Mouse (Mus musculus) kidney, adult 18-20 months (tissue): ENCODE data around the gene Hdlbp.

Experiments
- DNase-seq: peaks from one replicate; pipeline ENCODE4 v3.0.0; 2021

Hdlbp gene

GRCm38 (mm10) chr1:93445111-93445821 is 33.3 kb downstream of the Hdlbp start:
- DNase-seq, result peak; percentile 86

- DNase-seq, result peak; percentile 89
Observed at GRCm38 (mm10) chr1:93444405-93445110, 34.1 kb downstream of the Hdlbp start.

- no peak for DNase-seq
Observed at GRCm38 (mm10) chr1:93439321-93439720, 39.3 kb downstream of the Hdlbp start.

- DNase-seq, result no peak
Observed at GRCm38 (mm10) chr1:93432087-93432486, 46.5 kb downstream of the Hdlbp start.

- no peak for DNase-seq
Observed at GRCm38 (mm10) chr1:93403403-93403802, 75.2 kb downstream of the Hdlbp start.

GRCm38 (mm10) chr1:93401191-93402052 is 77.2 kb downstream of the Hdlbp start:
- no peak for DNase-seq

- DNase-seq, result no peak
Observed at GRCm38 (mm10) chr1:93388906-93389305, 89.7 kb downstream of the Hdlbp start.

GRCm38 (mm10) chr1:93387198-93387597 is 91.4 kb downstream of the Hdlbp start:
- no peak for DNase-seq

GRCm38 (mm10) chr1:93379117-93379516 is 99.5 kb downstream of the Hdlbp start:
- DNase-seq, result no peak

- no peak for DNase-seq
Observed at GRCm38 (mm10) chr1:93377307-93377706, 101.3 kb downstream of the Hdlbp start.

GRCm38 (mm10) chr1:93373665-93374064 is 105.0 kb downstream of the Hdlbp start, which contains the start of gene Ano7:
Gene Ano7, plus strand, starts transcription at chr1:93373930.
- DNase-seq, result no peak

- DNase-seq, result no peak
Observed at GRCm38 (mm10) chr1:93365641-93366040, 113.0 kb downstream of the Hdlbp start.

GRCm38 (mm10) chr1:93362661-93363060 is 116.0 kb downstream of the Hdlbp start:
- no peak for DNase-seq
